Mouse (Mus musculus): ENCODE data around the gene Ptprh. TPM values are rescaled to one million over a fixed set of nuclear protein-coding genes. Genes with fewer than 3 reads are reported as not detected.

Ptprh gene
- polyA plus RNA-seq (2015; fragmentation: Nextera tagmentation; extraction: Ambion mirVana), result 0.92 and 1.0 TPM in 2 replicates

DNA sequence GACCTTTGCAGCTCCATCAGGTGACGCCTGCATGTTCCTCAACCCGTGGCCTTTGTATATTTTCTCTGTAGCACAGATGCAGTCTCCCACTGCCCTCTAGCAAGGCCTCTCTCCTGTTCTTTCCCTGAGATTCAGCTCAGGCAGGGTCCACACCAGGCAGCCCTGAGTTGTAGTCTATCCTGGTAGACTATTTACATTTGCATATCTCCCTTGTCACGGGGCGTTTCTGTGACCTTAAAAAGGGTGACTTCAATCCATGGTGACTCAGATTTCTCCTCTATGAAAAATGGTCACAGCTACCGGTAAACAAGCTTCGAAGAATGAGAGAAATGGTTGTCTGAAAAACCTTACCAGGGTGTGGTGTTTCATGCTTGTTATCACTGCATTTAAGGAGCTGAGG, at the start of gene Ptprh:
Ptprh (minus strand) TSS at position 169 of the 400 bp plus-strand sequence.
- Histone ChIP-seq H3K27me3 (ENCODE audit: control insufficient read depth, insufficient read depth, low read length) (no peaks in the 10 kb centered on the region), H3K9ac (ENCODE audit: low read length) (no peak within 1 kb of the TSS), H3K4me3 (replicated peaks; ENCODE audit: low read length) (no peak within 1 kb of the TSS), H3K4me2 (ENCODE audit: low read depth, low read length) (no peak within 1 kb of the TSS), H3K36me3 (ENCODE audit: control insufficient read depth, insufficient read depth, low read length) (no peaks in the 10 kb centered on the region), H3K9me3 (replicated peaks; ENCODE audit: control insufficient read depth, low read length) (no peaks in the 10 kb centered on the region), H3K4me1 (ENCODE audit: control insufficient read depth, insufficient read depth, low read length) (no peaks in the 10 kb centered on the region; the same call in 1 of the 2 replicates), H3K27ac (ENCODE audit: low read length) (peak within 1 kb of the TSS; percentile 56; the same call in 1 of the 2 replicates)
- WGBS, result 55% methylated on average over 6 of the region's 6 CpGs
- ATAC-seq (ENCODE audit: insufficient read depth, low FRiP score), result peak; percentile 37; the same call in 1 of the 2 replicates

DNA sequence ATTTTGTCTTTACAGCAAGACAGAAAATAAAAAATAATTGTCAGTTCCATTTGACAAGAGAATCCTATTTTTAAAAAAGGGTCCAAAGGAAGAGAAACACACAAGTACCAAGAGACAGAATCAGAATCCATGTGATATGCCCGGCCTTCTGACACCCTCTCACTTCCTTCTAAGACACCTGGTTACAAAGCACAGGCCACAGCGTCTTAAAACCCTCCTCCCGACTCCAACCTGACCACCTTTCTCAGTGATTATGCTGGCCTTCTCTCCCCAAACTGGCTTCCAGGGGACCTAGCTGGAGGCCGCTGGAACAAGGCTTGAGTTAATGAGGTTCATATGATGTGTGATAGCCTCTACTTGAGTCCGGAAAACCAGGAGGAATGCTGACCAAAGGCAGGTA, 49.5 kb upstream of the Ptprh start:
- WGBS, result 74% methylated on average over 5 of the region's 5 CpGs
- no peak overlapping the region for H3K9ac ChIP-seq (ENCODE audit: low read length)
- no peak overlapping the region for H3K4me3 ChIP-seq (replicated peaks; ENCODE audit: low read length)
- peaks cover 6% of the 10 kb centered on the region; the same call in 1 of the 2 replicates for H3K36me3 ChIP-seq (ENCODE audit: control insufficient read depth, insufficient read depth, low read length)
- no peak overlapping the region for H3K4me2 ChIP-seq (ENCODE audit: low read depth, low read length)
- H3K4me1 ChIP-seq (ENCODE audit: control insufficient read depth, insufficient read depth, low read length), result peaks cover 25% of the 10 kb centered on the region
- H3K27me3 ChIP-seq (ENCODE audit: control insufficient read depth, insufficient read depth, low read length), result no peaks in the 10 kb centered on the region
- H3K27ac ChIP-seq (ENCODE audit: low read length), result peak overlapping the region; percentile 25; the same call in 1 of the 2 replicates
- no peaks in the 10 kb centered on the region for H3K9me3 ChIP-seq (replicated peaks; ENCODE audit: control insufficient read depth, low read length)
- ATAC-seq (ENCODE audit: insufficient read depth, low FRiP score), result no peak

DNA sequence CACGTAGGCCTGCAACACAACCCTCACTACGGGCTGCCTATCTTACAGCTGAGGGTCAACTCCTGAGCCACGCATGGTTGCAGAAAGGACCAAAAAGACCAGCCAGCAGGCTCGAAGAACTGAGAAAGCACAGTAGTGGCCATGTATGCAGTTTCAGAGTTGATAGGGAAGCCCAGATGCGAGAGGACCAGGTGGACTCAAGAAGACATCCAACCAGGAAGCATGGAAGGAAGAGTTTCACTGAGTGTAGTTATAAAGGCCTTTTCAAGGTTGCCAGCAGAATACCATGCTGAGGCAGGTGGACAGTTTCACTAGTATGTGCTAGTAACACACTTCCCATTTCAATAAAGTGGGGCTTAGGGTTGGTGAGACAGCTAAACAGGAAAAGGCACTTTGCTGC, 48.9 kb upstream of the Ptprh start:
- peaks cover 6% of the 10 kb centered on the region; the same call in 1 of the 2 replicates for H3K36me3 ChIP-seq (ENCODE audit: control insufficient read depth, insufficient read depth, low read length)
- H3K27ac ChIP-seq (ENCODE audit: low read length), result 0 out of 2 replicates have a peak overlapping the region, but pooled peaks have one; percentile 1
- H3K4me3 ChIP-seq (replicated peaks; ENCODE audit: low read length), result no peak overlapping the region
- H3K9ac ChIP-seq (ENCODE audit: low read length), result no peak overlapping the region
- H3K4me2 ChIP-seq (ENCODE audit: low read depth, low read length), result no peak overlapping the region
- H3K27me3 ChIP-seq (ENCODE audit: control insufficient read depth, insufficient read depth, low read length), result no peaks in the 10 kb centered on the region
- ATAC-seq (ENCODE audit: insufficient read depth, low FRiP score), result no peak
- peaks cover 22% of the 10 kb centered on the region for H3K4me1 ChIP-seq (ENCODE audit: control insufficient read depth, insufficient read depth, low read length)
- H3K9me3 ChIP-seq (replicated peaks; ENCODE audit: control insufficient read depth, low read length), result no peaks in the 10 kb centered on the region
- WGBS, result 84% methylated on average over 5 of the region's 5 CpGs

DNA sequence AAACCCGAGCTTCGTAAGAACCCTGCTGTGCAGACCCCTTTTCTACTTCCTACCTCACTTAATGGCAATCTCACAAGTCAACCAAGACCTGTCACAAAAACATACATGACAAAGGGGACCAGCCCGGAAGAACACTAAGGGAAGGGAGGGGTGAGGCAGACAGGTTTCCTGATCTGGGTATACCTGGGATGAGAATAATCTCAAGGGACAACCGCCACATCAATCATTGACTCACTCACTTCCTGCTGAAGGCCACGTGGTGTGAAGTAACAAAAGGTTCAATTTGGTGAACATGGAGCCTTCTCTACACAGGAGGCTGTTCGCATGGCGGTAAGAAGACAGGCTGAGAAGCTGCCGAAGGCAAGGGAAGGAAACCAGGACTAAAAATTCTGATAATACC, 47.7 kb upstream of the Ptprh start:
- H3K4me1 ChIP-seq (ENCODE audit: control insufficient read depth, insufficient read depth, low read length), result peaks cover 18% of the 10 kb centered on the region
- H3K27me3 ChIP-seq (ENCODE audit: control insufficient read depth, insufficient read depth, low read length), result no peaks in the 10 kb centered on the region
- ATAC-seq (ENCODE audit: insufficient read depth, low FRiP score), result no peak
- H3K4me3 ChIP-seq (replicated peaks; ENCODE audit: low read length), result no peak overlapping the region
- H3K36me3 ChIP-seq (ENCODE audit: control insufficient read depth, insufficient read depth, low read length), result peaks cover 6% of the 10 kb centered on the region; the same call in 1 of the 2 replicates
- no peak overlapping the region for H3K9ac ChIP-seq (ENCODE audit: low read length)
- no peak overlapping the region for H3K4me2 ChIP-seq (ENCODE audit: low read depth, low read length)
- H3K9me3 ChIP-seq (replicated peaks; ENCODE audit: control insufficient read depth, low read length), result no peaks in the 10 kb centered on the region
- no peak overlapping the region for H3K27ac ChIP-seq (ENCODE audit: low read length)
- 64% methylated on average over 8 of the region's 8 CpGs for WGBS

DNA sequence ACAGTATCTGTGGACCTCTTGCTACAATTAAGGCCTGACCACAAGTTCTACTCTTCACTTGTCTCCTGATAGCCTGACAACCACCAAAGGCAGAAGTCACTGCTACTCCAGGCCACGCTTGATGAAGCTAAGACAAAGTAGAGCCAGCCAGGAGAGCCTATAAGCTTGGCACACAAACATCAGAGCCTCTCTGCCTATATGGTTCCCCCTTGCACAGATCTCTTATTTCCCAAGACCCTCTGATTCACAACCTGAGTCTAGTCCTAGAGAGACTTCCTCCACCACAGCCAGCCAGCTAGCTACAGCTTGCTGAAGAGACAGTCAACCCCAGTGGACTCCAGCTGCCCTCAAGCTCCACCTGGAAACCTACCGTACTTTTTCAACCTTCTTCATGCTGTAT, 44.2 kb upstream of the Ptprh start:
- peaks cover 7% of the 10 kb centered on the region; the same call in 1 of the 2 replicates for H3K4me1 ChIP-seq (ENCODE audit: control insufficient read depth, insufficient read depth, low read length)
- H3K27me3 ChIP-seq (ENCODE audit: control insufficient read depth, insufficient read depth, low read length), result no peaks in the 10 kb centered on the region
- no peaks in the 10 kb centered on the region for H3K9me3 ChIP-seq (replicated peaks; ENCODE audit: control insufficient read depth, low read length)
- H3K27ac ChIP-seq (ENCODE audit: low read length), result no peak overlapping the region
- peaks cover 14% of the 10 kb centered on the region; the same call in 1 of the 2 replicates for H3K36me3 ChIP-seq (ENCODE audit: control insufficient read depth, insufficient read depth, low read length)
- ATAC-seq (ENCODE audit: insufficient read depth, low FRiP score), result no peak
- no peak overlapping the region for H3K9ac ChIP-seq (ENCODE audit: low read length)
- 75% methylated on average over 2 of the region's 2 CpGs for WGBS
- no peak overlapping the region for H3K4me2 ChIP-seq (ENCODE audit: low read depth, low read length)
- no peak overlapping the region for H3K4me3 ChIP-seq (replicated peaks; ENCODE audit: low read length)

DNA sequence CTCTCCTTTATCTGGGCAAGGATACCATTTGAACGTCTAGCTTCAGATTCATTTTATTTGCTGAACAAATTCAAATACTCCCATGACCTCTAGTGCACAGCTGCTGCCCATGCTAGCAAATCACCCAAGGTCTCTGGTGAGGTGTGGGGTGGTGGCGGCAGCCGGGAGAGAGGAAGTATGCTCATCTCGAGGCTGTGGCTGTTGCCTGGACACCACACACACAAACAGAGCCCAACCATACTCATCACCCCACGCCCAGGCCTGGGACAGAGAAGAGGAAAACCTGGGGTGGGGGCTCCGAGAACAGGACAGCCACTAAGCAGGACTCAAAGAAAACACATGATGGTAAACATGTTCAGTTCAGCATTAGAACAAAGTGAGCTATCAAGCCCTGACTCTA, 43.5 kb upstream of the Ptprh start:
- no peak overlapping the region for H3K4me3 ChIP-seq (replicated peaks; ENCODE audit: low read length)

DNA sequence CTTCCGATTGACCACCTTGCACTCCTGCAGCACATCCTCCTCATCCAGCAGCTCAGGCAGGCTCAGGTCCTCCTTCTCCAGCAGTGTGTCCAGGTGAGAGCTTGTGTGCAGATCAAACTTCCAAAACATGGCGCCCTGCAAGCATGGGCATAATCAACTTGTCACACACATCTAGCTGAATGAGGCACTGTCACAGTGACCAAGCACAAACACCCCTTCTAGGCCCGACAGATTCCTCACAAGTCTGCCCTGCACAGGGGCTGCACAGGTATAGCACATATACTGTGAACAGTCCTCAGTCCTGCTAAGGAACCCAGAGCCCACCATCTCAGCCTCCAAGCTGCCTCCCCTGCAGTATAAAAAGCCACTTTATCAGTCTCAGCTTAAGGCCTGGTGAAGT, 43.0 kb upstream of the Ptprh start:
- WGBS, result 78% methylated on average over 3 of the region's 3 CpGs
- H3K4me2 ChIP-seq (ENCODE audit: low read depth, low read length), result no peak overlapping the region
- no peak for ATAC-seq (ENCODE audit: insufficient read depth, low FRiP score)

More for the DNA sequence above, 43.5 kb upstream of the Ptprh start:
- H3K27ac ChIP-seq (ENCODE audit: low read length), result no peak overlapping the region
- H3K4me2 ChIP-seq (ENCODE audit: low read depth, low read length), result no peak overlapping the region
- no peaks in the 10 kb centered on the region for H3K9me3 ChIP-seq (replicated peaks; ENCODE audit: control insufficient read depth, low read length)
- peaks cover 7% of the 10 kb centered on the region; the same call in 1 of the 2 replicates for H3K4me1 ChIP-seq (ENCODE audit: control insufficient read depth, insufficient read depth, low read length)
- no peak overlapping the region for H3K9ac ChIP-seq (ENCODE audit: low read length)
- 45% methylated on average over 6 of the region's 6 CpGs for WGBS
- peaks cover 14% of the 10 kb centered on the region; the same call in 1 of the 2 replicates for H3K36me3 ChIP-seq (ENCODE audit: control insufficient read depth, insufficient read depth, low read length)
- H3K27me3 ChIP-seq (ENCODE audit: control insufficient read depth, insufficient read depth, low read length), result no peaks in the 10 kb centered on the region
- ATAC-seq (ENCODE audit: insufficient read depth, low FRiP score), result peak; percentile 50; the same call in 1 of the 2 replicates

DNA sequence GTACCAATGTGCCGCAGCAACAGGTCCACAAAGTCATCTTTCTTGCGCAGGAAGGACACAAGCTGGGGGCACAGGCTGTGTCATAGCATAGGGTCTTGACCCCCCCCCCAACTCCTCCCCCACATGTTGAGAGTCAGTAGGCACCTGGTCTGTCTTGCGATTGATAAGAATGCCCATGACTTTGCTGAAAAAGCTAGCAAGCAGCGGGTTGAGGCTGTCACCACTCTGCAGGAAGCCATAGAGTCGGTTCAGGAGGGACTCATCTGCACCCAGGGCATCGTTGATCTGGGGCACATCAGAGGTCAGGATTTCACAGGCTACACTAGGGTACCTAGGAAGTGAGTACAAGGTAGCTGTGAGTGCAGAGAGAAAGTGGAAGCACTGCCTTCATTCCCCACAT, 39.4 kb upstream of the Ptprh start:
- no peak overlapping the region for H3K9ac ChIP-seq (ENCODE audit: low read length)
- WGBS, result 90% methylated on average over 6 of the region's 6 CpGs
- H3K4me2 ChIP-seq (ENCODE audit: low read depth, low read length), result no peak overlapping the region
- ATAC-seq (ENCODE audit: insufficient read depth, low FRiP score), result no peak
- H3K4me3 ChIP-seq (replicated peaks; ENCODE audit: low read length), result no peak overlapping the region
- H3K4me1 ChIP-seq (ENCODE audit: control insufficient read depth, insufficient read depth, low read length), result peaks cover 7% of the 10 kb centered on the region; the same call in 1 of the 2 replicates
- H3K27me3 ChIP-seq (ENCODE audit: control insufficient read depth, insufficient read depth, low read length), result no peaks in the 10 kb centered on the region
- peaks cover 27% of the 10 kb centered on the region for H3K36me3 ChIP-seq (ENCODE audit: control insufficient read depth, insufficient read depth, low read length)
- no peaks in the 10 kb centered on the region for H3K9me3 ChIP-seq (replicated peaks; ENCODE audit: control insufficient read depth, low read length)
- no peak overlapping the region for H3K27ac ChIP-seq (ENCODE audit: low read length)

More for the DNA sequence above, 43.0 kb upstream of the Ptprh start:
- Histone ChIP-seq H3K4me3 (replicated peaks; ENCODE audit: low read length) (no peak overlapping the region), H3K27me3 (ENCODE audit: control insufficient read depth, insufficient read depth, low read length) (no peaks in the 10 kb centered on the region), H3K9ac (ENCODE audit: low read length) (no peak overlapping the region), H3K27ac (ENCODE audit: low read length) (no peak overlapping the region), H3K4me1 (ENCODE audit: control insufficient read depth, insufficient read depth, low read length) (peaks cover 7% of the 10 kb centered on the region; the same call in 1 of the 2 replicates), H3K9me3 (replicated peaks; ENCODE audit: control insufficient read depth, low read length) (no peaks in the 10 kb centered on the region), H3K36me3 (ENCODE audit: control insufficient read depth, insufficient read depth, low read length) (peaks cover 16% of the 10 kb centered on the region; the same call in 1 of the 2 replicates)

DNA sequence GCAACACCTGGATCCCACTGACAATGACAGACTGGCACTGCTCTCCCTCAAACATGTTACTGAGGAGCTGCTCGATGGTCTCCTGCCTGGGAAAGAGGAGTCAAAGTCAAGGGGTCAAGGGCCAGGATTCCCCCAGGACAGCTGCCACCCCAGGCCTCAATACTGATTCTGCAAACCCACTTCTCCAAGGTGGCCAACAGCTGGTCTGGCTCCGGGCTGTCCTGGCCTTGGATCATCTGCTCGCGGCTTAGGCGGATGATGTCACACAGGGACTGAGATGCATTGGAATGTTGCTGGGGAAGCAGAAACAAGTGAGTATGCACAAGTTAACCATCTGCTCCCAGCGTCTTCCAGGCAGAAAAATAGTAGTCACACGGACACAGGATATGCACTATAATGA, 38.1 kb upstream of the Ptprh start:
- ATAC-seq (ENCODE audit: insufficient read depth, low FRiP score), result no peak
- no peaks in the 10 kb centered on the region for H3K4me1 ChIP-seq (ENCODE audit: control insufficient read depth, insufficient read depth, low read length)
- H3K27ac ChIP-seq (ENCODE audit: low read length), result no peak overlapping the region
- H3K4me2 ChIP-seq (ENCODE audit: low read depth, low read length), result no peak overlapping the region
- H3K27me3 ChIP-seq (ENCODE audit: control insufficient read depth, insufficient read depth, low read length), result no peaks in the 10 kb centered on the region
- no peak overlapping the region for H3K9ac ChIP-seq (ENCODE audit: low read length)
- H3K9me3 ChIP-seq (replicated peaks; ENCODE audit: control insufficient read depth, low read length), result no peaks in the 10 kb centered on the region
- H3K4me3 ChIP-seq (replicated peaks; ENCODE audit: low read length), result no peak overlapping the region
- peaks cover 27% of the 10 kb centered on the region for H3K36me3 ChIP-seq (ENCODE audit: control insufficient read depth, insufficient read depth, low read length)
- 74% methylated on average over 7 of the region's 7 CpGs for WGBS

Measured in stomach, embryonic 16.5 days (tissue).